Mouse (Mus musculus) ES-Bruce4 (cell line): ENCODE results near the gene Pgs1.

Experiments used
- CTCF ChIP-seq: IDR thresholded peaks from one replicate; pipeline ENCODE4 v1.8.1; 2011; ENCODE audit warnings: low read depth, low read length
- EP300 ChIP-seq: IDR thresholded peaks from 2 replicates; pipeline ENCODE4 v1.6.1; 2011; ENCODE audit warnings: low read depth, low read length; ENCODE audit not compliant: insufficient read depth

GRCm38 (mm10) chr11:117982426-117982825, 3.7 kb upstream of the Pgs1 start:
- TF ChIP-seq EP300: no peak
- TF ChIP-seq CTCF: no peak
